ENCODE assay signal across 19 mouse cellular contexts in the genomic region with DNA sequence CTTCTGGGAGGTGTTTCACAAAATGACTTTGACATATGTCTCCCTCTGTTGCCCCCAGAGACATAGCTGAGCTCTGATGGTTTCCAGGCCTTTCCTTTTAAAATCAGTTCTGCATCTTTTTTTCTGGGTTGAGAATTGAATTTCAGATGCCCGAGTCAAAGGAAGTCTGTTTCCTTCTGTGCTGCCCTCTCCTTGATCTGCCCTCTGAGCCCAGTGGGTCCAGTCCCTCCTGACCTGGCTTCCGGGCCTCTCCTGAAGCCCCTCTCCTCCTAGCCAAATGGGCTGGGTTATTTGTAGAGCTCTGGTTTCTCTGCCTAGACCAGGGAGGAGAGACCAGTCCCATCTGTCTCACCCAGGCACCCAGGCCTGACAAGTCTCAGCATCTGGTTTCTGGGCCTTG. TPM values are rescaled to one million over a fixed set of nuclear protein-coding genes. Genes with fewer than 3 reads are reported as not detected.
DNase-seq lines count a peak whose midpoint lies in the region; ATAC-seq and TF ChIP-seq lines count a peak whose summit lies in the region.
"Had no signal": no experiment of that assay in that cellular context is flagged by ENCODE, and none has a peak within 500 bp of the region (broad histone marks: within the 10 kb centered on the region; RNA-seq: fewer than 3 reads in every experiment).

No protein-coding gene starts in this region.

- WGBS in hindbrain, embryonic 10.5 days, result 65% methylated on average over 2 of the region's 2 CpGs
- 52% methylated on average over 2 of the region's 2 CpGs for WGBS in hindbrain, postnatal 0 days
- WGBS in embryonic facial prominence, embryonic 11.5 days, result 31% methylated on average over 2 of the region's 2 CpGs
- WGBS in limb, embryonic 13.5 days, result 14% methylated on average over 2 of the region's 2 CpGs

- no peaks in the 10 kb centered on the region for H3K4me1 ChIP-seq in hindbrain, embryonic 10.5 days (replicated peaks)
- H3K4me1 ChIP-seq in hindbrain, postnatal 0 days (ENCODE audit: insufficient read depth, low read length), result no peaks in the 10 kb centered on the region
- H3K4me1 ChIP-seq in embryonic facial prominence, embryonic 11.5 days (ENCODE audit: control insufficient read depth, insufficient read depth, low read length), result no peaks in the 10 kb centered on the region
- H3K4me1 ChIP-seq in limb, embryonic 13.5 days, result peaks cover 29% of the 10 kb centered on the region
- H3K4me1 ChIP-seq: hindbrain, embryonic 15.5 days; neural tube, embryonic 12.5 days had no signal

- H3K9me3 ChIP-seq in hindbrain, embryonic 10.5 days, result no peaks in the 10 kb centered on the region
- no peaks in the 10 kb centered on the region for H3K9me3 ChIP-seq in hindbrain, postnatal 0 days (ENCODE audit: low read length)
- H3K9me3 ChIP-seq in embryonic facial prominence, embryonic 11.5 days (replicated peaks; ENCODE audit: control insufficient read depth, low read length), result no peaks in the 10 kb centered on the region
- H3K9me3 ChIP-seq in limb, embryonic 13.5 days, result no peaks in the 10 kb centered on the region
- H3K9me3 ChIP-seq: hindbrain, embryonic 15.5 days; liver, embryonic 12.5 days; neural tube, embryonic 12.5 days had no signal

- no peaks in the 10 kb centered on the region for H3K27me3 ChIP-seq in hindbrain, embryonic 10.5 days (ENCODE audit: insufficient read depth, poor library complexity, severe bottlenecking)
- H3K27me3 ChIP-seq in hindbrain, postnatal 0 days (ENCODE audit: insufficient read depth, low read length), result no peaks in the 10 kb centered on the region
- H3K27me3 ChIP-seq in embryonic facial prominence, embryonic 11.5 days (ENCODE audit: control insufficient read depth, insufficient read depth, low read length), result no peaks in the 10 kb centered on the region
- no peaks in the 10 kb centered on the region for H3K27me3 ChIP-seq in limb, embryonic 13.5 days
- H3K27me3 ChIP-seq: hindbrain, embryonic 15.5 days; liver, embryonic 12.5 days; neural tube, embryonic 12.5 days had no signal

- no peak overlapping the region for H3K9ac ChIP-seq in hindbrain, postnatal 0 days (replicated peaks; ENCODE audit: low read length)
- H3K9ac ChIP-seq in embryonic facial prominence, embryonic 11.5 days (replicated peaks; ENCODE audit: low read length), result no peak overlapping the region
- H3K9ac ChIP-seq in limb, embryonic 13.5 days, result no peak overlapping the region
- H3K9ac ChIP-seq: hindbrain, embryonic 15.5 days; liver, embryonic 12.5 days; neural tube, embryonic 12.5 days had no signal

- peak; percentile 26 for DNase-seq in hindbrain, embryonic 10.5 days (ENCODE audit: low spot score)
- DNase-seq in hindbrain, postnatal 0 days (ENCODE audit: low spot score), result no peak
- DNase-seq in MN1 (ENCODE audit: low spot score), result peak; percentile 79
- DNase-seq in embryonic facial prominence, embryonic 11.5 days (ENCODE audit: low spot score), result peak; percentile 68
- no peak for DNase-seq in testis, postnatal 14 days (ENCODE audit: low spot score)
- DNase-seq in cerebellum, adult 11-12 months, result no peak
- DNase-seq in layer of hippocampus, adult 9-11 months, result no peak
- DNase-seq: adrenal gland, postnatal 36 days; cerebellum, postnatal 25 days; thymus, postnatal 14 days had no signal

- no peak for ATAC-seq in hindbrain, postnatal 0 days
- peak; percentile 74 for ATAC-seq in embryonic facial prominence, embryonic 11.5 days (replicated peaks; ENCODE audit: insufficient number of reproducible peaks, low FRiP score, low TSS enrichment, low read depth)
- no peak for ATAC-seq in limb, embryonic 13.5 days (ENCODE audit: low FRiP score, low read depth)
- ATAC-seq: activated CD4-positive, CD25-positive, alpha-beta regulatory T cell, adult 4 months; forebrain, embryonic 16.5 days; liver, embryonic 12.5 days; midbrain, embryonic 16.5 days had no signal

- H3K36me3 ChIP-seq in hindbrain, embryonic 10.5 days, result no peaks in the 10 kb centered on the region
- H3K36me3 ChIP-seq in hindbrain, postnatal 0 days (ENCODE audit: insufficient read depth, low read length), result no peaks in the 10 kb centered on the region
- H3K36me3 ChIP-seq in embryonic facial prominence, embryonic 11.5 days (replicated peaks; ENCODE audit: control insufficient read depth, insufficient read depth, low read depth, low read length), result no peaks in the 10 kb centered on the region
- no peaks in the 10 kb centered on the region for H3K36me3 ChIP-seq in limb, embryonic 13.5 days
- H3K36me3 ChIP-seq: hindbrain, embryonic 15.5 days; liver, embryonic 12.5 days; neural tube, embryonic 12.5 days had no signal

- no peak for TF ChIP-seq CTCF in hindbrain, postnatal 0 days (IDR thresholded peaks at IDR 0.05; ENCODE audit: low read depth)

- no peak overlapping the region for H3K4me3 ChIP-seq in hindbrain, embryonic 10.5 days
- H3K4me3 ChIP-seq in hindbrain, postnatal 0 days (ENCODE audit: low read length), result no peak overlapping the region
- H3K4me3 ChIP-seq in embryonic facial prominence, embryonic 11.5 days (ENCODE audit: low read depth, low read length), result no peak overlapping the region
- H3K4me3 ChIP-seq in limb, embryonic 13.5 days, result no peak overlapping the region
- H3K4me3 ChIP-seq: erythroblast, embryonic 14.5 days; hindbrain, embryonic 15.5 days; liver, embryonic 12.5 days; neural tube, embryonic 12.5 days had no signal

- no peak overlapping the region; the same call in 1 of the 2 replicates for H3K27ac ChIP-seq in hindbrain, embryonic 10.5 days
- no peak overlapping the region for H3K27ac ChIP-seq in hindbrain, postnatal 0 days
- H3K27ac ChIP-seq in embryonic facial prominence, embryonic 11.5 days (replicated peaks; ENCODE audit: low read depth, low read length), result peak overlapping the region; percentile 77
- peak overlapping the region; percentile 58 for H3K27ac ChIP-seq in limb, embryonic 13.5 days
- H3K27ac ChIP-seq: hindbrain, embryonic 15.5 days; liver, embryonic 12.5 days; neural tube, embryonic 12.5 days had no signal

- no peak overlapping the region for H3K4me2 ChIP-seq in hindbrain, postnatal 0 days (ENCODE audit: low read depth, low read length)
- H3K4me2 ChIP-seq in embryonic facial prominence, embryonic 11.5 days (ENCODE audit: low read depth, low read length), result no peak overlapping the region
- no peak overlapping the region for H3K4me2 ChIP-seq in limb, embryonic 13.5 days (replicated peaks)
- H3K4me2 ChIP-seq: hindbrain, embryonic 15.5 days; liver, embryonic 12.5 days; neural tube, embryonic 12.5 days had no signal

RNA-seq across cellular contexts. Expression of a gene that starts 13.5 kb away (rescaled TPM):
- 0.44 and 0.46 TPM in 2 replicates for polyA plus RNA-seq in hindbrain, embryonic 10.5 days (2016; fragmentation: Nextera tagmentation; extraction: Ambion mirVana)
- total RNA-seq in hindbrain, postnatal 0 days (2014; rRNA removed), result 3.8 and 4.4 TPM in 2 replicates
- polyA plus RNA-seq in hindbrain, postnatal 0 days (2015; fragmentation: Nextera tagmentation; extraction: Ambion mirVana), result 3.5 and 4.3 TPM in 2 replicates
- 2.5 and 3.4 TPM in 2 replicates for polyA plus RNA-seq in embryonic facial prominence, embryonic 11.5 days (2014; fragmentation: Nextera tagmentation; extraction: Ambion mirVana)
- 1.8 and 2.2 TPM in 2 replicates for polyA plus RNA-seq in limb, embryonic 13.5 days (2015; fragmentation: Nextera tagmentation; extraction: Ambion mirVana)
- total RNA-seq: megakaryocyte, adult 5-6 weeks had no signal
- polyA plus RNA-seq: erythroblast, embryonic 14.5 days had no signal

RNA-seq across cellular contexts. Expression of a gene that starts 41.7 kb away (rescaled TPM):
- polyA plus RNA-seq in hindbrain, embryonic 10.5 days (2016; fragmentation: Nextera tagmentation; extraction: Ambion mirVana), result 15.0 and 18.4 TPM in 2 replicates
- total RNA-seq in hindbrain, postnatal 0 days (2014; rRNA removed), result 41.7 and 44.3 TPM in 2 replicates
- 24.5 and 26.8 TPM in 2 replicates for polyA plus RNA-seq in hindbrain, postnatal 0 days (2015; fragmentation: Nextera tagmentation; extraction: Ambion mirVana)
- polyA plus RNA-seq in embryonic facial prominence, embryonic 11.5 days (2014; fragmentation: Nextera tagmentation; extraction: Ambion mirVana), result 30.3 and 36.4 TPM in 2 replicates
- 84.1 and 103 TPM in 2 replicates for polyA plus RNA-seq in limb, embryonic 13.5 days (2015; fragmentation: Nextera tagmentation; extraction: Ambion mirVana)

Comparison
In these comparisons a context has a peak if more than half of its experiments do, and no peak if none do; other contexts are left out.
1. DNase-seq: peak in hindbrain, embryonic 10.5 days (single experiment), MN1 (single experiment) and embryonic facial prominence, embryonic 11.5 days (single experiment); none in hindbrain, postnatal 0 days (single experiment), testis, postnatal 14 days (single experiment), cerebellum, adult 11-12 months (single experiment) and layer of hippocampus, adult 9-11 months (single experiment).
2. H3K27ac ChIP-seq: peak in embryonic facial prominence, embryonic 11.5 days (single experiment) and limb, embryonic 13.5 days (single experiment); none in hindbrain, embryonic 10.5 days (single experiment) and hindbrain, postnatal 0 days (single experiment).